Mouse (Mus musculus) lung, adult 2 months (tissue): ENCODE data around the gene Slc12a8.

Experiments
- CTCF ChIP-seq: fragments of 200-500 bp; IDR thresholded peaks from 2 replicates; pipeline ENCODE4 v1.5.1; 2011; ENCODE audit warnings: mild to moderate bottlenecking, low read length, control low read depth; ENCODE audit not compliant: insufficient read depth
- POLR2A ChIP-seq: fragments of 200-500 bp; IDR thresholded peaks from 2 replicates; pipeline ENCODE4 v1.6.1; 2011; ENCODE audit warnings: low read depth, mild to moderate bottlenecking, control low read depth, low read length, borderline replicate concordance; ENCODE audit errors: extremely low read depth

GRCm38 (mm10) chr16:33700584-33700983 is 183.5 kb downstream of the Slc12a8 start:
- TF ChIP-seq POLR2A (no peak), CTCF (no peak)
